In the genomic region with DNA sequence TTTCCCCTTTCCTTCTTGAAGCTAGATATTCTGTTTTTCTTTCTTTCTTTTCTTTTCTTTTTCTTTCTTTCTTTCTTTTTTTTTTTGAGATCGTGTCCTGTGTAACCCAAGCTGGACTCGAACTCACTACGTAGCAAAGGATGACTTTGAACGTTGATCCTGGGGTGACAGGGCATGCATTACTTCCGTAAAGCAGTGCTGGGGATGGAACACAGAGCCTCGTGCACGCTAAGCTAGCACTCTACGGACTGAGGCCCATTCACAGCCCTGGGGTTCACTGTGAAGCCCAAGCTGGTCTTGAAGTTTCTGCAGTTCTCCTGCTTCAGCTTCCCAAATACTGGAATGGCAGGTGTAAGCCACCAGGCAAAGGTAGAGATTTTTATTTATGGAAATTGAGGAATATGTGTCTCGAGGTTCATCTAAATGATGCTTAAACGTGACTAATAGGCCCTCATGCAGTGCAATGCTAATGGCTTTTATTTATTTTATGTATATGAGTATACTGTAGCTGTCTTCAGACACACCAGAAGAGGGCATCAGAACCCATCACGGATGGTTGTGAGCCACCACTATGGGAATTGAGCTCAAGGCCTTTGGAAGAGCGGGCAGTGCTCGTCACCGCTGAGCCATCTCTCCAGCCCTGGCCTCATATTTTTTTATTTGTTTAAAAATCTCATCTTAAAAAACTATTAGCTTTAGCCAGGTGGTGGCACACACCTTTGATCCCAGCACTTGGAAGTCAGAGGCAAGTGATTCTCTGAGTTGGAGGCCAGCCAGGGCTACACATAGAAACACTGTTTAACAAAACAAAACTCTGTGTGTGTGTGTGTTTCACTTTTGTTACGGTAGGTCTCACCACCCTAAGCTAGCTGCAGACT, we compare ENCODE assay signal across 8 mouse cellular contexts. TPM values are rescaled to one million over a fixed set of nuclear protein-coding genes. Genes with fewer than 3 reads are reported as not detected.
DNase-seq lines count a peak whose midpoint lies in the region; ATAC-seq and TF ChIP-seq lines count a peak whose summit lies in the region.

No protein-coding gene starts in this region.

- no peaks in the 10 kb centered on the region for H3K9me3 ChIP-seq in forebrain, embryonic 11.5 days (ENCODE audit: control insufficient read depth, low read length)
- no peaks in the 10 kb centered on the region for H3K9me3 ChIP-seq in limb, embryonic 11.5 days (ENCODE audit: control insufficient read depth, low read length)
- H3K9me3 ChIP-seq in stomach, embryonic 14.5 days (ENCODE audit: control insufficient read depth, low read depth, low read length): no peaks in the 10 kb centered on the region

- peak overlapping the region; percentile 83; the same call in 1 of the 2 replicates for H3K27ac ChIP-seq in testis, adult 2 months (ENCODE audit: control insufficient read depth, insufficient read depth, low read depth, low read length)
- no peak overlapping the region for H3K27ac ChIP-seq in forebrain, embryonic 11.5 days (ENCODE audit: low read depth, low read length)
- H3K27ac ChIP-seq in limb, embryonic 11.5 days (replicated peaks; ENCODE audit: low read depth, low read length): no peak overlapping the region
- no peak overlapping the region for H3K27ac ChIP-seq in stomach, embryonic 14.5 days (ENCODE audit: low read length)

- H3K27me3 ChIP-seq in testis, adult 2 months (ENCODE audit: control insufficient read depth, insufficient read depth, low read length): no peaks in the 10 kb centered on the region
- H3K27me3 ChIP-seq in forebrain, embryonic 11.5 days (ENCODE audit: control insufficient read depth, insufficient read depth, low read length): no peaks in the 10 kb centered on the region
- no peaks in the 10 kb centered on the region for H3K27me3 ChIP-seq in limb, embryonic 11.5 days (ENCODE audit: control insufficient read depth, insufficient read depth, low read length)
- no peaks in the 10 kb centered on the region for H3K27me3 ChIP-seq in stomach, embryonic 14.5 days (ENCODE audit: control insufficient read depth, insufficient read depth, low read length)

- H3K36me3 ChIP-seq in testis, adult 2 months (ENCODE audit: control insufficient read depth, insufficient read depth, low read length): no peaks in the 10 kb centered on the region
- no peaks in the 10 kb centered on the region for H3K36me3 ChIP-seq in forebrain, embryonic 11.5 days (ENCODE audit: control insufficient read depth, insufficient read depth, low read length)
- peaks cover 3% of the 10 kb centered on the region; the same call in 1 of the 2 replicates for H3K36me3 ChIP-seq in limb, embryonic 11.5 days (ENCODE audit: control insufficient read depth, insufficient read depth, low read length)
- peaks cover 2% of the 10 kb centered on the region for H3K36me3 ChIP-seq in stomach, embryonic 14.5 days (ENCODE audit: control insufficient read depth, insufficient read depth, low read length)

- peak overlapping the region; percentile 71 for H3K4me2 ChIP-seq in forebrain, embryonic 11.5 days (ENCODE audit: low read depth, low read length, severe bottlenecking)
- H3K4me2 ChIP-seq in limb, embryonic 11.5 days (ENCODE audit: low read depth, severe bottlenecking): peak overlapping the region; percentile 90
- peak overlapping the region; percentile 87 for H3K4me2 ChIP-seq in stomach, embryonic 14.5 days (replicated peaks; ENCODE audit: low read depth, low read length)

- ATAC-seq in forebrain, embryonic 11.5 days (replicated peaks; ENCODE audit: low FRiP score): no peak
- no peak for ATAC-seq in limb, embryonic 11.5 days (ENCODE audit: insufficient number of reproducible peaks, low FRiP score, low TSS enrichment, low read depth)
- ATAC-seq in stomach, embryonic 14.5 days (ENCODE audit: insufficient number of reproducible peaks, insufficient read depth, low FRiP score, low read depth): no peak

- TF ChIP-seq POLR2A in testis, adult 2 months (IDR thresholded peaks at IDR 0.05; ENCODE audit: control insufficient read depth, low read depth, low read length): no peak

- WGBS in forebrain, embryonic 11.5 days: 34% methylated on average over 15 of the region's 15 CpGs
- WGBS in limb, embryonic 11.5 days: 32% methylated on average over 15 of the region's 15 CpGs
- WGBS in stomach, embryonic 14.5 days: 24% methylated on average over 15 of the region's 15 CpGs

- H3K4me3 ChIP-seq in testis, adult 2 months (ENCODE audit: control insufficient read depth, low read depth, low read length): peak overlapping the region; percentile 97
- H3K4me3 ChIP-seq in forebrain, embryonic 11.5 days (ENCODE audit: low read depth, low read length): peak overlapping the region; percentile 85
- peak overlapping the region; percentile 62 for H3K4me3 ChIP-seq in limb, embryonic 11.5 days (ENCODE audit: low read depth, low read length)
- H3K4me3 ChIP-seq in stomach, embryonic 14.5 days (ENCODE audit: low read depth, low read length): peak overlapping the region; percentile 69

- TF ChIP-seq CTCF in testis, adult 2 months (IDR thresholded peaks at IDR 0.05; ENCODE audit: control insufficient read depth, insufficient read depth, insufficient replicate concordance, low read depth, low read length): no peak

- DNase-seq in testis, postnatal 14 days (ENCODE audit: low spot score): no peak
- DNase-seq in forebrain, embryonic 11.5 days (ENCODE audit: low spot score): no peak
- no peak for DNase-seq in limb, embryonic 11.5 days (ENCODE audit: low spot score)
- DNase-seq in layer of hippocampus, adult 18-20 months (ENCODE audit: low spot score in 2 of 2): no peak
- no peak for DNase-seq in spleen, postnatal 4 days (ENCODE audit: low spot score in 2 of 2)
- DNase-seq in retina, postnatal 1 day: no peak

- peak overlapping the region; percentile 82 for H3K9ac ChIP-seq in forebrain, embryonic 11.5 days (ENCODE audit: low read length)
- H3K9ac ChIP-seq in limb, embryonic 11.5 days (ENCODE audit: low read length): peak overlapping the region; percentile 64
- H3K9ac ChIP-seq in stomach, embryonic 14.5 days (replicated peaks; ENCODE audit: low read depth, low read length): peak overlapping the region; percentile 73

- no peaks in the 10 kb centered on the region; the same call in 1 of the 2 replicates for H3K4me1 ChIP-seq in testis, adult 2 months (ENCODE audit: control insufficient read depth, insufficient read depth, low read length)
- peaks cover 5% of the 10 kb centered on the region for H3K4me1 ChIP-seq in forebrain, embryonic 11.5 days (replicated peaks; ENCODE audit: control insufficient read depth, insufficient read depth, low read length)
- peaks cover 8% of the 10 kb centered on the region; the same call in 1 of the 2 replicates for H3K4me1 ChIP-seq in limb, embryonic 11.5 days (ENCODE audit: control insufficient read depth, insufficient read depth, low read length)
- peaks cover 7% of the 10 kb centered on the region; the same call in 1 of the 2 replicates for H3K4me1 ChIP-seq in stomach, embryonic 14.5 days (ENCODE audit: control insufficient read depth, insufficient read depth, low read length)

RNA-seq across cellular contexts. Expression of gene Rfc2, which starts 2.1 kb away (rescaled TPM):
- polyA plus RNA-seq in testis, adult 2 months (2012; rRNA removed): 304 and 310 TPM in 2 replicates
- 375 and 391 TPM in 2 replicates for polyA plus RNA-seq in forebrain, embryonic 11.5 days (2014; fragmentation: Nextera tagmentation; extraction: Ambion mirVana)
- polyA plus RNA-seq in limb, embryonic 11.5 days (2014; fragmentation: Nextera tagmentation; extraction: Ambion mirVana): 395 and 420 TPM in 2 replicates
- 278 and 285 TPM in 2 replicates for polyA plus RNA-seq in stomach, embryonic 14.5 days (2014; fragmentation: Nextera tagmentation; extraction: Ambion mirVana)
- total RNA-seq in layer of hippocampus, adult 18-20 months (2021): 10 to 100 TPM; 49.3 to 57.6 TPM

RNA-seq across cellular contexts. Expression of gene Syna, which starts 23.3 kb away (rescaled TPM):
- polyA plus RNA-seq in testis, adult 2 months (2012; rRNA removed): 0.27 and 0.43 TPM in 2 replicates
- polyA plus RNA-seq in forebrain, embryonic 11.5 days (2014; fragmentation: Nextera tagmentation; extraction: Ambion mirVana): not detected in 2 replicates
- polyA plus RNA-seq in limb, embryonic 11.5 days (2014; fragmentation: Nextera tagmentation; extraction: Ambion mirVana): not detected in 2 replicates
- 0.17 TPM in 1 of 2 replicates, not detected in the other for polyA plus RNA-seq in stomach, embryonic 14.5 days (2014; fragmentation: Nextera tagmentation; extraction: Ambion mirVana)
- 1 to 10 TPM; 3.8 to 4.3 TPM for total RNA-seq in layer of hippocampus, adult 18-20 months (2021)

RNA-seq across cellular contexts. Expression of gene Clip2, which starts 31.0 kb away (rescaled TPM):
- 4.2 and 5.7 TPM in 2 replicates for polyA plus RNA-seq in testis, adult 2 months (2012; rRNA removed)
- polyA plus RNA-seq in forebrain, embryonic 11.5 days (2014; fragmentation: Nextera tagmentation; extraction: Ambion mirVana): 6.1 and 6.8 TPM in 2 replicates
- polyA plus RNA-seq in limb, embryonic 11.5 days (2014; fragmentation: Nextera tagmentation; extraction: Ambion mirVana): 6.8 and 6.9 TPM in 2 replicates
- 4.1 and 4.4 TPM in 2 replicates for polyA plus RNA-seq in stomach, embryonic 14.5 days (2014; fragmentation: Nextera tagmentation; extraction: Ambion mirVana)
- total RNA-seq in layer of hippocampus, adult 18-20 months (2021): 100 to 1,000 TPM; 106 to 107 TPM

RNA-seq across cellular contexts. Expression of gene Lat2, which starts 31.6 kb away (rescaled TPM):
- polyA plus RNA-seq in testis, adult 2 months (2012; rRNA removed): 8.0 and 8.3 TPM in 2 replicates
- polyA plus RNA-seq in forebrain, embryonic 11.5 days (2014; fragmentation: Nextera tagmentation; extraction: Ambion mirVana): 2.2 and 3.8 TPM in 2 replicates
- 1.3 and 2.2 TPM in 2 replicates for polyA plus RNA-seq in limb, embryonic 11.5 days (2014; fragmentation: Nextera tagmentation; extraction: Ambion mirVana)
- polyA plus RNA-seq in stomach, embryonic 14.5 days (2014; fragmentation: Nextera tagmentation; extraction: Ambion mirVana): 1.2 and 1.6 TPM in 2 replicates
- 1 to 10 TPM; 1.8 to 3.9 TPM for total RNA-seq in layer of hippocampus, adult 18-20 months (2021)

RNA-seq across cellular contexts. Expression of gene Eif4h, which starts 56.0 kb away (rescaled TPM):
- 177 and 183 TPM in 2 replicates for polyA plus RNA-seq in testis, adult 2 months (2012; rRNA removed)
- polyA plus RNA-seq in forebrain, embryonic 11.5 days (2014; fragmentation: Nextera tagmentation; extraction: Ambion mirVana): 493 and 540 TPM in 2 replicates
- 551 and 553 TPM in 2 replicates for polyA plus RNA-seq in limb, embryonic 11.5 days (2014; fragmentation: Nextera tagmentation; extraction: Ambion mirVana)
- 442 and 457 TPM in 2 replicates for polyA plus RNA-seq in stomach, embryonic 14.5 days (2014; fragmentation: Nextera tagmentation; extraction: Ambion mirVana)
- total RNA-seq in layer of hippocampus, adult 18-20 months (2021): 100 to 1,000 TPM; 295 to 322 TPM
